Mouse (Mus musculus) hindbrain, embryonic 16.5 days (tissue): ENCODE data around the gene Ugt1a9. TPM values are rescaled to one million over a fixed set of nuclear protein-coding genes. Genes with fewer than 3 reads are reported as not detected.
"Not testable (repeated sequence)": the region's sequence is repeated elsewhere in the genome, so short reads cannot be mapped to it uniquely, and the experiment has no call there.

Experiments
- ATAC-seq: fragments of 200-750 bp; cut with Nextera tagmentation; 2 replicates; pipeline ENCODE4 v1.8.0; 2017; ENCODE audit warnings: moderate TSS enrichment, moderate library complexity
- H3K27ac ChIP-seq: fragments of 300-500 bp; sonication (generic); 2 replicates; pipeline ENCODE4 v1.5.1; 2014; ENCODE audit warnings: low read depth, mild to moderate bottlenecking, control low read depth, low read length, moderate library complexity
- H3K27me3 ChIP-seq: fragments of 300-500 bp; sonication (generic); replicated peaks from 2 replicates; pipeline ENCODE4 v1.6.1; 2014; ENCODE audit warnings: low read length; ENCODE audit not compliant: control insufficient read depth, insufficient read depth
- H3K36me3 ChIP-seq: fragments of 300-500 bp; sonication (generic); 2 replicates; pipeline ENCODE4 v1.6.1; 2014; ENCODE audit warnings: mild to moderate bottlenecking, low read length, moderate library complexity, mixed read lengths; ENCODE audit not compliant: control insufficient read depth, insufficient read depth
- H3K4me1 ChIP-seq: fragments of 300-500 bp; sonication (generic); 2 replicates; pipeline ENCODE4 v1.6.1; 2014; ENCODE audit warnings: low read depth, low read length; ENCODE audit not compliant: control insufficient read depth, insufficient read depth
- H3K4me2 ChIP-seq: fragments of 300-500 bp; sonication (generic); 2 replicates; pipeline ENCODE4 v1.6.1; 2014; ENCODE audit warnings: mild to moderate bottlenecking, low read length, control low read depth, moderate library complexity
- H3K4me3 ChIP-seq: fragments of 300-500 bp; sonication (generic); 2 replicates; pipeline ENCODE4 v1.5.1; 2014; ENCODE audit warnings: mild to moderate bottlenecking, low read length, control low read depth, moderate library complexity
- H3K9ac ChIP-seq: fragments of 300-500 bp; sonication (generic); 2 replicates; pipeline ENCODE4 v1.6.1; 2014; ENCODE audit warnings: low read depth, mild to moderate bottlenecking, control low read depth, low read length, moderate library complexity
- H3K9me3 ChIP-seq: fragments of 300-500 bp; sonication (generic); 2 replicates; pipeline ENCODE4 v1.6.1; 2014; ENCODE audit warnings: mild to moderate bottlenecking, low read length, moderate library complexity; ENCODE audit not compliant: control insufficient read depth
- WGBS: fragments of 180-500 bp; shearing (Covaris S2); extraction: QIAGEN DNeasy Blood & Tissue Kit; methylation state at CpG from one replicate; pipeline ENCODE4 v1.1.7; 2014; 5-methylcytosine and 5-hydroxymethylcytosine counted together
- polyA plus RNA-seq: library from polyadenylated mRNA; unstranded; fragments of >200 nt; fragmentation: Nextera tagmentation; extraction: Ambion mirVana; gene quantifications from 2 replicates; pipeline ENCODE4 v1.2.1, GENCODE M21; 2015

The Ugt1a9 gene
- polyA plus RNA-seq = not detected in 2 replicates

DNA sequence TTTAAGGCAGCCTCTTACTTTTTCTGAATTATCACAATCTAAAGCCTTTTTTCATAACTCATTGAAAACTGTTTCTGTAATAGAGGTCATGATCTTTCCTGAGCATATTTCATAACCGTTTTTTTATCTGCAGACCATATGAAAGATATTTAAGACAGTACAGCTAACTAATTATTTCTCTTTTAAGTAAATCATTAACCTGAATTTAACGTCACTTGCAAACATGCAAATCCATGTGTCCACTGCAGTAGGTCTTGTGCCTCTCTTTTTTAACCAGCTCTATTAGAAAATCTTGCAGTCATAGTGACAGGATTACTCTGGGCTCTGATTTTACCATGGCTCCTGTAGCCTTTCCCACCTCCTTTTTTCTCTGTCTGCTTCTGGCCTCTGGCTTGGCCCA lies at the start of gene Ugt1a9:
Ugt1a9 (plus strand) TSS at position 306 of the 400 bp plus-strand sequence.
- WGBS = 84% methylated on average over 2 of the region's 2 CpGs
- no peaks in the 10 kb centered on the region for H3K27me3 ChIP-seq
- H3K4me3 ChIP-seq = no peak within 1 kb of the TSS
- no peak within 1 kb of the TSS for H3K27ac ChIP-seq
- no peak for ATAC-seq
- H3K9me3 ChIP-seq = no peaks in the 10 kb centered on the region
- no peaks in the 10 kb centered on the region for H3K36me3 ChIP-seq
- H3K4me1 ChIP-seq = no peaks in the 10 kb centered on the region
- H3K9ac ChIP-seq = no peak within 1 kb of the TSS
- H3K4me2 ChIP-seq = no peak within 1 kb of the TSS

DNA sequence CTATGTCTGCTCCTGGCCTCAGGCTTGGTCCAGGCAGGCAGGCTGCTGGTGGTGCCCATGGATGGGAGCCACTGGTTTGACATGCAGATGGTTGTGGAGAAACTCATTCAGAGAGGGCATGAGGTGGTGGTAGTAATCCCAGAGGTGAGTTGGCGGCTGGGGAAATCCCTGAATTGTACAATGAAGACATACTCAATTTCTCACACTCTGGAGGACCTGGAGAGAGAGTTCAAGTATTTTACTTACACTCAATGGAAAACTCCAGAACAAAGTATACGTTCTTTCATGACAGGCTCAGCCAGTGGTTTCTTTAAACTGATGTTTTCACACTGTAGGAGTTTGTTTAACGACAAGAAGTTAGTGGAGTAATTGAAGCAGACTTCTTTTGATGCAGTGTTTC lies 45.4 kb upstream of the Ugt1a9 start:
- not testable (repeated sequence) for H3K9me3 ChIP-seq, H3K27ac ChIP-seq, H3K4me1 ChIP-seq, H3K4me3 ChIP-seq, ATAC-seq, H3K36me3 ChIP-seq, H3K9ac ChIP-seq, H3K4me2 ChIP-seq, H3K27me3 ChIP-seq
- 75% methylated on average over 3 of the region's 3 CpGs for WGBS

DNA sequence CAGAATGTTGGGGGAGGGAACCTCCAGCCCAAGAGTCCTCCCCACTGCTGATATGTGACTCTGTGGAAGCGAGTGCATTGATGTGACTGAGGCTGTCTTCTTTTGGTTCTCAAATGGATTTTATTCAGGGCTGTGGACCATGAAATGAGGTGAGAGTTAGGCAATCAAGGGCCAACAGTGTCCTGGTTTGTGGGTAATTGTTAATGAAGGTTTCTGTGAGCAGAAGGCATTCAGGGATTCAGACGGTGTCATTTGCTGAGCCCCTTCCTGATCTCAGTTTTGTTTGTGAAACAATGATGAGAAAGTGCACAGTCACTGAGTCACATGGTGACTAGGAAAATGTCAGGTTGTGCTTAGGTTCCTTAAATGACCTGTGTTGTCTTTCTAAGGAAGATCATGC lies 27.6 kb upstream of the Ugt1a9 start:
- H3K9ac ChIP-seq, H3K27me3 ChIP-seq, H3K9me3 ChIP-seq, H3K4me3 ChIP-seq, ATAC-seq, H3K27ac ChIP-seq, H3K36me3 ChIP-seq, H3K4me2 ChIP-seq, H3K4me1 ChIP-seq: not testable (repeated sequence)
- WGBS = 75% methylated on average over 1 of the region's 2 CpGs

- not testable (repeated sequence) for H3K27ac ChIP-seq, ATAC-seq, H3K4me1 ChIP-seq, H3K4me2 ChIP-seq, H3K4me3 ChIP-seq, H3K9ac ChIP-seq, H3K36me3 ChIP-seq, H3K9me3 ChIP-seq, H3K27me3 ChIP-seq
- WGBS = 80% methylated on average over 3 of the region's 5 CpGs
Observed at GRCm38 (mm10) chr1:88044832-88045437, 25.7 kb upstream of the Ugt1a9 start.

DNA sequence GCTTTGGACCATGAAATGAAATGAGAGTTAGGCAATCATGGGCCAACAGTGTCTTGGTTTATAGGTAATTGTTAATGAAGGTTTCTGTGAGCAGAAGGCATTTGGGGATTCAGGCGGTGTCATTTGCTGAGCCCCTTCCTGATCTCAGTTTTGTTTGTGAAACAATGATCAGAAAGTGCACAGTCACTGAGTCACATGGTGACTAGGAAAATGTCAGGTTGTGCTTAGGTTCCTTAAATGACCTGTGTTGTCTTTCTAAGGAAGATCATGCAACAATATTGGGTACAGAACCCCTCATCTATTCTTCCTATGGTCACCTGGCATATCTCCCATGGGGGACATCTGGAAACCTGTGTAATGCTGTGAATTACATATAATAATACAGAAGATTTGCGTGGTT lies 23.2 kb upstream of the Ugt1a9 start:
- not testable (repeated sequence) for H3K27ac ChIP-seq, H3K27me3 ChIP-seq, H3K9ac ChIP-seq, H3K9me3 ChIP-seq, ATAC-seq, H3K36me3 ChIP-seq, H3K4me3 ChIP-seq, H3K4me1 ChIP-seq, H3K4me2 ChIP-seq
- WGBS = 74% methylated on average over 2 of the region's 2 CpGs

GRCm38 (mm10) chr1:88055088-88055487 lies 15.5 kb upstream of the Ugt1a9 start, which contains the start of gene Ugt1a10:
Gene Ugt1a10, plus strand, starts transcription at chr1:88055388.
- H3K4me2 ChIP-seq = no peak within 1 kb of the TSS

GRCm38 (mm10) chr1:88066472-88067102 lies 4.0 kb upstream of the Ugt1a9 start:
- WGBS = 50% methylated on average over 1 of the region's 2 CpGs
- H3K27ac ChIP-seq, H3K9ac ChIP-seq, ATAC-seq, H3K4me2 ChIP-seq, H3K4me3 ChIP-seq, H3K9me3 ChIP-seq, H3K36me3 ChIP-seq, H3K4me1 ChIP-seq, H3K27me3 ChIP-seq: not testable (repeated sequence)

More at GRCm38 (mm10) chr1:88055088-88055487, 15.5 kb upstream of the Ugt1a9 start, which contains the start of gene Ugt1a10:
- WGBS = 85% methylated on average over 1 of the region's 1 CpGs
- Histone ChIP-seq H3K9me3 (no peaks in the 10 kb centered on the region), H3K4me1 (no peaks in the 10 kb centered on the region), H3K36me3 (no peaks in the 10 kb centered on the region), H3K27me3 (no peaks in the 10 kb centered on the region), H3K4me3 (no peak within 1 kb of the TSS), H3K9ac (no peak within 1 kb of the TSS), H3K27ac (no peak within 1 kb of the TSS)
- no peak for ATAC-seq

- H3K27ac ChIP-seq = no peak overlapping the region
- no peaks in the 10 kb centered on the region for H3K27me3 ChIP-seq
- H3K36me3 ChIP-seq = no peaks in the 10 kb centered on the region
- WGBS = 85% methylated on average over 4 of the region's 4 CpGs
- H3K4me3 ChIP-seq = no peak overlapping the region
- H3K9ac ChIP-seq = no peak overlapping the region
- H3K4me2 ChIP-seq = no peak overlapping the region
- no peaks in the 10 kb centered on the region for H3K9me3 ChIP-seq
- H3K4me1 ChIP-seq = no peaks in the 10 kb centered on the region
- no peak for ATAC-seq
Observed at GRCm38 (mm10) chr1:88070902-88071301, 302 bp downstream of the Ugt1a9 start.

GRCm38 (mm10) chr1:88074471-88074870 lies 3.9 kb downstream of the Ugt1a9 start:
- Histone ChIP-seq H3K4me2 (no peak overlapping the region), H3K4me3 (no peak overlapping the region), H3K36me3 (no peaks in the 10 kb centered on the region), H3K9me3 (no peaks in the 10 kb centered on the region), H3K27me3 (no peaks in the 10 kb centered on the region), H3K27ac (no peak overlapping the region), H3K9ac (no peak overlapping the region), H3K4me1 (no peaks in the 10 kb centered on the region)
- ATAC-seq = no peak
- 93% methylated on average over 2 of the region's 2 CpGs for WGBS
